Mouse (Mus musculus) CH12.LX (cell line): Measurements from ENCODE around the gene Slc17a9. TPM values are rescaled to one million over a fixed set of nuclear protein-coding genes. Genes with fewer than 3 reads are reported as not detected.

Source experiments
- DNase-seq: peaks from one replicate; pipeline ENCODE4 v3.0.0-alpha.2; 2013; ENCODE audit errors: extremely low read depth
- H3K27ac ChIP-seq: 2 replicates; pipeline ENCODE4 v1.5.1; 2012; ENCODE audit warnings: low read depth, mild to moderate bottlenecking, control low read depth, moderate library complexity; ENCODE audit not compliant: insufficient read depth
- H3K27me3 ChIP-seq: replicated peaks from 2 replicates; pipeline ENCODE3; 2012; ENCODE audit warnings: inconsistent platforms
- H3K36me3 ChIP-seq, 2 experiments: replicated peaks in 1 of 2; 2 replicates each; pipeline versions ENCODE3 to v1.6.1; 2012; ENCODE audit warnings: inconsistent platforms in 1 of 2, low read length in 1 of 2, mild to moderate bottlenecking in 1 of 2, mixed read lengths in 1 of 2, moderate library complexity in 1 of 2; ENCODE audit not compliant: control insufficient read depth in 1 of 2, insufficient read depth in 1 of 2
- H3K4me1 ChIP-seq, 2 experiments: 2 replicates each; pipeline ENCODE4 v1.6.1; 2012; ENCODE audit warnings: inconsistent platforms in 1 of 2, moderate library complexity in 1 of 2; ENCODE audit not compliant: insufficient read depth in 2 of 2, control insufficient read depth in 1 of 2
- H3K4me2 ChIP-seq: 2 replicates; pipeline ENCODE4 v1.6.1; 2012; ENCODE audit warnings: low read depth, mild to moderate bottlenecking, control low read depth; ENCODE audit not compliant: poor library complexity, insufficient read depth, severe bottlenecking
- H3K4me3 ChIP-seq, 3 experiments: fragments of 150-350 bp in 1 of 3; sonication (generic) in 1 of 3; replicated peaks in 1 of 3; 2 replicates each; pipeline versions ENCODE3 to v1.5.1; 2011 to 2012; ENCODE audit warnings: low read depth in 2 of 3, low read length in 2 of 3, mild to moderate bottlenecking in 2 of 3, moderate library complexity in 2 of 3, control low read depth in 1 of 3, improper control_type of control experiment in 1 of 3, inconsistent platforms in 1 of 3, mixed read lengths in 1 of 3; ENCODE audit not compliant: poor library complexity in 1 of 3
- H3K79me2 ChIP-seq: replicated peaks from 2 replicates; pipeline ENCODE4 v1.6.1; 2012; ENCODE audit warnings: mild to moderate bottlenecking, moderate library complexity; ENCODE audit not compliant: control insufficient read depth, poor library complexity, insufficient read depth, severe bottlenecking; ENCODE audit errors: extremely low read depth
- H3K9ac ChIP-seq: 2 replicates; pipeline ENCODE4 v1.6.1; 2012; ENCODE audit warnings: low read depth, mild to moderate bottlenecking, control low read depth, moderate library complexity; ENCODE audit not compliant: insufficient read depth
- H3K9me3 ChIP-seq: replicated peaks from 2 replicates; pipeline ENCODE3; 2012; ENCODE audit warnings: low read length, inconsistent platforms, mixed read lengths
- BHLHE40 ChIP-seq: IDR thresholded peaks from 2 replicates; pipeline ENCODE4 v1.6.1; 2011; ENCODE audit warnings: mild to moderate bottlenecking, low read depth, low read length, improper control_type of control experiment
- CHD2 ChIP-seq: IDR thresholded peaks from 2 replicates; pipeline ENCODE4 v1.6.1; 2011; ENCODE audit warnings: low read length, improper control_type of control experiment
- CTCF ChIP-seq, 2 experiments: IDR thresholded peaks in 1 of 2; conservative IDR thresholded peaks in 1 of 2; 2 replicates each; pipeline ENCODE4 v1.5.1; 2011 to 2012; ENCODE audit warnings: low read depth in 2 of 2, low read length in 2 of 2, improper control_type of control experiment in 1 of 2, inconsistent platforms in 1 of 2, mild to moderate bottlenecking in 1 of 2, moderate library complexity in 1 of 2
- E2F4 ChIP-seq: IDR thresholded peaks from 2 replicates; pipeline ENCODE4 v1.6.1; 2011; ENCODE audit warnings: low read depth, low read length, improper control_type of control experiment; ENCODE audit not compliant: insufficient replicate concordance
- ETS1 ChIP-seq: conservative IDR thresholded peaks from 2 replicates; pipeline ENCODE4 v1.6.1; 2012; ENCODE audit warnings: low read depth, mild to moderate bottlenecking, inconsistent platforms, low read length, improper control_type of control experiment, moderate library complexity
- GABPA ChIP-seq: IDR thresholded peaks from 2 replicates; pipeline ENCODE4 v1.6.1; 2012; ENCODE audit warnings: low read depth, low read length, improper control_type of control experiment, inconsistent platforms; ENCODE audit not compliant: insufficient replicate concordance
- HCFC1 ChIP-seq: IDR thresholded peaks from 2 replicates; pipeline ENCODE4 v1.6.1; 2012; ENCODE audit warnings: low read depth, mild to moderate bottlenecking, inconsistent platforms, low read length, improper control_type of control experiment
- IRF4 ChIP-seq: IDR thresholded peaks from 2 replicates; pipeline ENCODE4 v1.6.1; 2014; ENCODE audit warnings: low read depth, mild to moderate bottlenecking, inconsistent platforms, low read length, improper control_type of control experiment
- JUN ChIP-seq: IDR thresholded peaks from 2 replicates; pipeline ENCODE4 v1.6.1; 2011; ENCODE audit warnings: low read depth, mild to moderate bottlenecking, low read length, improper control_type of control experiment, moderate library complexity; ENCODE audit not compliant: insufficient read depth
- MAFK ChIP-seq: IDR thresholded peaks from 2 replicates; pipeline ENCODE4 v1.6.1; 2011; ENCODE audit warnings: low read length, improper control_type of control experiment; ENCODE audit not compliant: insufficient replicate concordance
- MAX ChIP-seq: IDR thresholded peaks from 2 replicates; pipeline ENCODE4 v1.6.1; 2011; ENCODE audit warnings: low read length, improper control_type of control experiment
- MAZ ChIP-seq: IDR thresholded peaks from 2 replicates; pipeline ENCODE4 v1.6.1; 2012; ENCODE audit warnings: low read depth, mild to moderate bottlenecking, inconsistent platforms, low read length, improper control_type of control experiment, moderate library complexity
- MXI1 ChIP-seq: IDR thresholded peaks from 2 replicates; pipeline ENCODE4 v1.6.1; 2011; ENCODE audit warnings: mild to moderate bottlenecking, low read depth, low read length, improper control_type of control experiment
- NELFE ChIP-seq: IDR thresholded peaks from 2 replicates; pipeline ENCODE4 v1.6.1; 2011; ENCODE audit warnings: low read depth, low read length, improper control_type of control experiment
- NRF1 ChIP-seq: IDR thresholded peaks from 2 replicates; pipeline ENCODE4 v1.6.1; 2014; ENCODE audit warnings: low read depth, mild to moderate bottlenecking, inconsistent platforms, low read length, improper control_type of control experiment, moderate library complexity
- PAX5 ChIP-seq: IDR thresholded peaks from 2 replicates; pipeline ENCODE4 v1.6.1; 2012; ENCODE audit warnings: low read length, inconsistent platforms, mixed read lengths
- POLR2AphosphoS2 ChIP-seq: IDR thresholded peaks from 2 replicates; pipeline ENCODE4 v1.6.1; 2011; ENCODE audit warnings: low read depth, low read length, improper control_type of control experiment
- RCOR1 ChIP-seq: conservative IDR thresholded peaks from 2 replicates; pipeline ENCODE4 v1.6.1; 2012; ENCODE audit warnings: low read depth, mild to moderate bottlenecking, inconsistent platforms, low read length, improper control_type of control experiment
- TCF12 ChIP-seq: IDR thresholded peaks from 2 replicates; pipeline ENCODE4 v1.6.1; 2014; ENCODE audit warnings: low read depth, mild to moderate bottlenecking, inconsistent platforms, low read length, improper control_type of control experiment
- USF1 ChIP-seq: IDR thresholded peaks from 2 replicates; pipeline ENCODE4 v1.6.1; 2014; ENCODE audit warnings: low read depth, mild to moderate bottlenecking, inconsistent platforms, low read length, improper control_type of control experiment
- ZC3H11A ChIP-seq: IDR thresholded peaks from 2 replicates; pipeline ENCODE4 v1.6.1; 2012; ENCODE audit warnings: low read depth, mild to moderate bottlenecking, inconsistent platforms, low read length, improper control_type of control experiment
- ZKSCAN1 ChIP-seq: IDR thresholded peaks from 2 replicates; pipeline ENCODE4 v1.6.1; 2012; ENCODE audit warnings: low read depth, inconsistent platforms, low read length, improper control_type of control experiment, borderline replicate concordance
- ZMIZ1 ChIP-seq: IDR thresholded peaks from 2 replicates; pipeline ENCODE4 v1.6.1; 2012; ENCODE audit warnings: low read depth, mild to moderate bottlenecking, inconsistent platforms, low read length, improper control_type of control experiment
- dilution Hi-C: fragments of 300-500 bp; cut with MboI; formaldehyde crosslinking; loops from 2 replicates; pipeline ENCODE4 v1.14.3; 2020; ENCODE audit warnings: low sequenced_read_pairs; ENCODE audit not compliant: extremely low pct_unique_long_range_greater_than_20kb, extremely low pct_ligation_motif_present
- in situ Hi-C: fragments of 300-500 bp; cut with MboI; formaldehyde crosslinking; loops from 3 replicates; pipeline ENCODE4 v1.14.3; 2019; ENCODE audit warnings: low sequenced_read_pairs, low pct_ligation_motif_present, low pct_unique_long_range_greater_than_20kb, mixed read lengths
- polyA plus RNA-seq: library from polyadenylated mRNA; unstranded; fragments of >175 nt; gene quantifications from 2 replicates; pipeline ENCODE4 v1.2.1, GENCODE M21; 2012; ENCODE audit warnings: low read depth; ENCODE audit not compliant: insufficient read length
- total RNA-seq, 2 experiments: library from RNA; depleted of rRNA; stranded (reverse); fragments of 300-350 nt in 1 of 2; fragments of >200 nt in 1 of 2; gene quantifications; 2 replicates each; pipeline ENCODE4 v1.2.3; 2012 to 2014

Slc17a9 gene
- total and polyA plus RNA-seq, 3 experiments, result 7.2 to 23.7 (median 13.4) TPM

GRCm38 (mm10) chr2:180723865-180724264 lies 1.2 kb upstream of the Slc17a9 start:
- dilution Hi-C loops, result no loop called here
- TF ChIP-seq IRF4 (no peak), POLR2AphosphoS2 (no peak), MAFK (no peak), ZC3H11A (no peak), USF1 (no peak), MAX (no peak), MXI1 (no peak), E2F4 (no peak)
- TF ChIP-seq, all 38 proteins: peak for 0

GRCm38 (mm10) chr2:180725414-180725778 lies 333 bp downstream of the Slc17a9 start:
- Histone ChIP-seq H3K4me3 (peak overlapping the region; percentile 61 to 84 (median 62)), H3K9me3 (no peaks in the 10 kb centered on the region), H3K27me3 (no peaks in the 10 kb centered on the region), H3K4me1 (peaks cover 16 to 48% of the 10 kb centered on the region in 2 experiments), H3K79me2 (peaks cover 7% of the 10 kb centered on the region), H3K9ac (peak overlapping the region; percentile 58), H3K4me2 (peak overlapping the region; percentile 74), H3K27ac (peak overlapping the region; percentile 65), H3K36me3 (peaks cover 18 to 54% of the 10 kb centered on the region in 2 experiments)
- no peak for TF ChIP-seq MAX
- TF ChIP-seq POLR2AphosphoS2, result peak; percentile 43; the same call in 1 of the 2 replicates
- dilution Hi-C loops (no loop called here), in situ Hi-C loops (no loop called here)
- no peak for DNase-seq

More at GRCm38 (mm10) chr2:180723865-180724264, 1.2 kb upstream of the Slc17a9 start:
- no peak for DNase-seq
- Histone ChIP-seq H3K36me3 (peaks cover 29 to 61% of the 10 kb centered on the region in 2 experiments), H3K4me1 (peaks cover 16 to 47% of the 10 kb centered on the region in 2 experiments), H3K27ac (0 out of 2 replicates have a peak overlapping the region, but pooled peaks have one; percentile 51), H3K9ac (no peak overlapping the region), H3K79me2 (peaks cover 7% of the 10 kb centered on the region), H3K4me3 (no peak overlapping the region), H3K27me3 (no peaks in the 10 kb centered on the region), H3K4me2 (no peak overlapping the region), H3K9me3 (no peaks in the 10 kb centered on the region)
- in situ Hi-C loops, result loop anchor here (25.0 kb wide), 1 partner anchor 638 kb away; the partner anchor contains the start of genes Arfrp1 and Zgpat

GRCm38 (mm10) chr2:180725856-180726629 lies 980 bp downstream of the Slc17a9 start:
- H3K27me3 ChIP-seq, result no peaks in the 10 kb centered on the region
- peaks cover 7% of the 10 kb centered on the region for H3K79me2 ChIP-seq
- H3K9ac ChIP-seq, result peak overlapping the region; percentile 58
- H3K9me3 ChIP-seq, result no peaks in the 10 kb centered on the region
- dilution Hi-C loops, result no loop called here
- DNase-seq, result peak; percentile 41
- H3K27ac ChIP-seq, result peak overlapping the region; percentile 65
- H3K4me1 ChIP-seq, result peaks cover 16 to 48% of the 10 kb centered on the region in 2 experiments
- peaks cover 16 to 53% of the 10 kb centered on the region in 2 experiments for H3K36me3 ChIP-seq
- in situ Hi-C loops, result no loop called here
- peak overlapping the region; percentile 74 for H3K4me2 ChIP-seq
- peak overlapping the region; percentile 61 to 84 (median 62) for H3K4me3 ChIP-seq
- TF ChIP-seq CTCF (conservative IDR thresholded peaks at IDR 0.05 in 1 of 2, IDR thresholded peaks at IDR 0.05 in 1 of 2; ENCODE audit: low read depth in 2 of 2, low read length in 2 of 2) (no peak), USF1 (no peak), TCF12 (no peak), IRF4 (no peak), ZMIZ1 (no peak), MAZ (no peak), NRF1 (no peak), POLR2AphosphoS2 (no peak), PAX5 (no peak), HCFC1 (peak; percentile 13; the same call in 1 of the 2 replicates), CHD2 (no peak), ETS1 (no peak), ZKSCAN1 (peak; percentile 63), RCOR1 (no peak), JUN (no peak), GABPA (no peak), NELFE (no peak), BHLHE40 (peak; percentile 67), ZC3H11A (no peak)
